Mouse (Mus musculus): Measurements from ENCODE around the gene Tmem108.

Tmem108 gene

DNA sequence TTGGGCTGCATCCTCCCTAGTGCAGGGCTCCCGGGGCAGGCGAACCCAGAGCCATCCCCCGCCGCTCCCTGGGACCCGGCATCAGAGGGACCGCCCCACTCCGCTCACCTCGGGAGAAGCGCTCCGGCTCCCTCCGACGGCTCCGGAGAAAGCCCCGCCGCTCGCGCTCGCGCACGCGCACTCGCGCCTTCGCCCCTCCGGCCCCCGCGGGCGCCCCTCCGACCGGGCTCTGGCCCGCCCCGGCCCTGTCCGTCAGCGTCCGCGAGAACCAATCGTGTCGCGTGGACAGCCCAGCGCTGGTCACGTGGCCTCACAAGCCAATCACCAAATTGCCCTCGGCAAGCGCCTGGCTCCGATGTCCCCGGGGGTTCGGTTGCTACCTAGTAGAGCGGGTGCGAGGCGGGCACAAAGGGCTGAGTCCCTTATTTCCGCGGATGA lies at the start of gene Tmem108:
Gene Tmem108 (minus strand): TSS at position 191 of the 438 bp plus-strand sequence.
- peak; percentile 76 to 94 for DNase-seq (ENCODE audit: low spot score in 2 of 2)

- DNase-seq (ENCODE audit: low spot score in 2 of 2) = no peak
Observed at GRCm38 (mm10) chr9:103789029-103789428, 27.4 kb upstream of the Tmem108 start.

DNA sequence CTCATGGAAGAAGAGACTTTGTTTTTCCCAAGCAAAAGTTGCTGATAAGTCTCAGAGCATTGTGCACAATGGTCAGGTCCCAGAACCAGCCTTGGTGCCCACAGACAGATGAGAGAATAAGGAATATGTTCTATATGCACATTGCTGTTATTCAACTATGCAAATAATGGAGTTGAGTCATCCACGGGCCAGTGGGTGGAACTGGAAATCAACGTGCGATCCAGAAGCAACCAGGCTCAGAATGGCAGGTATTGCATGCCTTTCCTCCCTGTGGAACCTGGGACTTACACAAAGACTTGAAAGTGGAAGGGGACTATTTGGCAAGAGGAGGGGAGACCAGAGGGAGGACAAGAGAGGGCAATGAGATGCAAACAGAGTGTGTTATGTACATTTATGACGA lies 22.5 kb upstream of the Tmem108 start:
- peak in 1 of 2 experiments; percentile 30 for DNase-seq (ENCODE audit: low spot score in 2 of 2)

- no peak for DNase-seq (ENCODE audit: low spot score in 2 of 2)
Observed at GRCm38 (mm10) chr9:103783276-103783675, 21.6 kb upstream of the Tmem108 start.

DNA sequence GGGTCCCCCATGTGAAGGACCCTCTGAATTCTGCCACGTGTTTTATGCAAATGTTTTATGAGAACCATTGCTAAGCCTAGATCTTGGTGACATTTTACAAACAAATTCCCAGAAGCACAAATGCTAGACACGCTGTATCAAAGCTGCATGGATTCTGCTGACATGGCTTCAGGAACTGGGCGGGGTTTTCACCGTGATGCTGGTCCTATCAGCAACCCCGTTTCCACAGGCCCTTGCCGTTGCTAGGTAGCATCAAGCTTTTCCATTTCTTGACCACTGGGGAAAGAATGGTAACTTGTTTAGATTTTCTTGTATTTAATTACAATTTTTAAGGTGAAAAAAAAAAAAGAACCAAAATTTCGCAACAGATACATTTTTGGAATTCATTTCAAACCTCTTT lies 20.7 kb upstream of the Tmem108 start:
- no peak for DNase-seq (ENCODE audit: low spot score in 2 of 2)

DNA sequence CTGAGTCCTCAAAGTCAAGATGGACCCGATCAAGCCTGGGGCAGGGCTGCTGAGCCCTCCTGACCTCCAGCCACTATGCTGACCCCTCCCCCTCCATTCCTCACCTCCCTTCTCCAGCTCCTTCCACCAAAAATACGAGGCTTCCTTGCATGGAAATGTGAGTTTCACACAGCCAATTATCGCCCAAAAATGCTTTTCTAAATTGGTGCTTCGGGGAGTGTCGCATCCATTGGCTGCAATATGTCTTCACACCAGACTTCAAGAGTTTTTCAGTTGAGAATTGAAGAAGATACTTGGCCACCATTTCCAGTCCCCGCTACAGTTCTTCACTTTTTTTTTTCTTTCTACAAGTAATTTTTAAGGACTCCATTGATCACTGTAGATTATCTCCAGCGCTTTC lies 19.8 kb upstream of the Tmem108 start:
- DNase-seq (ENCODE audit: low spot score in 2 of 2) = no peak

- DNase-seq (ENCODE audit: low spot score in 2 of 2) = no peak
Observed at GRCm38 (mm10) chr9:103780598-103780997, 19.0 kb upstream of the Tmem108 start.

- no peak for DNase-seq (ENCODE audit: low spot score in 2 of 2)
Observed at GRCm38 (mm10) chr9:103778185-103778584, 16.5 kb upstream of the Tmem108 start.

- DNase-seq (ENCODE audit: low spot score in 2 of 2) = no peak
Observed at GRCm38 (mm10) chr9:103761151-103761571, 476 bp downstream of the Tmem108 start.

DNA sequence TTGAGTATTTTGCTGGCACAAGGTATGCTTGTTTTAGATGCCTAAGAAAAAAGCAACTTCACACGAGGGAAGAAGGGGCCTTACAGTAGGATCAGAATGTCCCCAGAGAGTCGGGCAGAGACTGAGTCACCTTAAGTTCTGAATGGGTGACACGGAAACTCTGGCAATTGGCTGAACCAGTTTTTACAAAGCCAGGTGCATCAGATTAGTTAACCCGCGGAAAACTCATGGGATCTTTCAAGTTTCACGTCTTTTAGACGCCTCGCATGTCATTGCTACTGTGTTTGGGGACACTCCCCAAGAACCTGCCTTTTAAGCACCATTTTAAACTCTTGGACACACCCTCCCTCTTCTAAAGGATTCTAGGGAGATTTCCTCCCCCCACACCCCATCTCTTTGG lies 1.3 kb downstream of the Tmem108 start:
- DNase-seq (ENCODE audit: low spot score in 2 of 2) = no peak

- no peak for DNase-seq (ENCODE audit: low spot score in 2 of 2)
Observed at GRCm38 (mm10) chr9:103759829-103760228, 1.8 kb downstream of the Tmem108 start.

DNA sequence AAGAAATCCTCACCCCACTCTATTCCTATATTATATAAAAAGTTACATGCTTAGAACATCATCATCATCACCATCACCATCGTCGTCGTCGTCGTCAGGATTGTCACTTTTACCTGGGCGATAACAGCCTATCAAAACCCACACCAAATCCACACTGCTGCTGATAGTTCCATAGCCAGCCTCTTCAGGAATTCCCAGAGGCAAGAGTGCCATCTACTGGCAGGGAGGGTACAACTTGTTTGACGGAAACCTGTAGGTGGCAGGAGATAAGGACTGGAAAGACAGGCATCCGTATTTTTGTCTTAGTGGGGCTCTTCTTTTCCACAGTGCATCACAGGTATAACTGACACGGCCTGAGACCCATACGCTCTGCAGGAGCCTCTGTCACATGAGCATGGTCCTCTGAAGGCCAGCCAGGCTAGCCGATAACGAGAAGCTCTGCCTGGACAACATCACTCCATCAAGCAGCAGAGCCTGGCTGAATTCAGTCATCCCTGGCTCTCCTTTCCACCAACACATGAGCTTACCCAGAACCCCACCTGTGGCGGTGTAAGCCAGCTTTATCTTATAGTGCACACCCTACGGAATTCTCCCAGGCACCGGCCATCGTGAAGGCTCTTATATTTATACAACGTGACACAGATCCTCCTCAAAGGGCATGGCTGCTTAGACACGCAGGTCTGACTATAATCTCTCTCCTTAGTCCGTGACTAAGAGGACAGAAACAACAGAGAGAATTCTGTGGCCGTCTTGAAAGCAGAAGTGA lies 2.5 kb downstream of the Tmem108 start:
- peak; percentile 33 to 91 for DNase-seq (ENCODE audit: low spot score in 2 of 2)

GRCm38 (mm10) chr9:103758246-103758645 lies 3.4 kb downstream of the Tmem108 start:
- no peak for DNase-seq (ENCODE audit: low spot score in 2 of 2)

- DNase-seq (ENCODE audit: low spot score in 2 of 2) = no peak
Observed at GRCm38 (mm10) chr9:103752618-103753017, 9.0 kb downstream of the Tmem108 start.

- DNase-seq (ENCODE audit: low spot score in 2 of 2) = no peak
Observed at GRCm38 (mm10) chr9:103751568-103751967, 10.1 kb downstream of the Tmem108 start.

GRCm38 (mm10) chr9:103750491-103750890 lies 11.1 kb downstream of the Tmem108 start:
- DNase-seq (ENCODE audit: low spot score in 2 of 2) = no peak

GRCm38 (mm10) chr9:103746598-103746997 lies 15.0 kb downstream of the Tmem108 start:
- peak in 1 of 2 experiments; percentile 22 for DNase-seq (ENCODE audit: low spot score in 2 of 2)

DNA sequence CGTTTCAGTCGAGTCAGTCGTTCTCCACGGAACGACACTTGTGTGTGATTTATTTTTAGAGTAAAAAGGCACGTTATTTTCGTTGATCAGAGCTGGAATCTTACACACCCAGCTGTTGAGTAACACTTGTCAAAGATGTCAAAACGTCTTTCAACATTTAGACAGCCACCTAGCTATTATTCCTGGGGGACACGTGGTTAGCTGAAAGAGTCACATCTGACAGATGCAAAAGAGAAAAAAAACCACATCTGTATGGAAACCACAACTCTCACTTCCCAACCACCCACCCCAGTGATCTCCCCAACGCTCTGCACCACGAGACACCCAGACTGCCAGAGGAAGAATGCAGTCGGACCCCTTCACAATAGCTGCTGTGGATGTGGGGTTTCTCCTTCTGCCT lies 21.5 kb downstream of the Tmem108 start:
- no peak for DNase-seq (ENCODE audit: low spot score in 2 of 2)

GRCm38 (mm10) chr9:103739062-103739461 lies 22.6 kb downstream of the Tmem108 start:
- peak in 1 of 2 experiments; percentile 26 for DNase-seq (ENCODE audit: low spot score in 2 of 2)

GRCm38 (mm10) chr9:103729716-103730115 lies 31.9 kb downstream of the Tmem108 start:
- no peak for DNase-seq (ENCODE audit: low spot score in 2 of 2)

- peak in 1 of 2 experiments; percentile 28 for DNase-seq (ENCODE audit: low spot score in 2 of 2)
Observed at GRCm38 (mm10) chr9:103726751-103727462, 34.7 kb downstream of the Tmem108 start.

DNA sequence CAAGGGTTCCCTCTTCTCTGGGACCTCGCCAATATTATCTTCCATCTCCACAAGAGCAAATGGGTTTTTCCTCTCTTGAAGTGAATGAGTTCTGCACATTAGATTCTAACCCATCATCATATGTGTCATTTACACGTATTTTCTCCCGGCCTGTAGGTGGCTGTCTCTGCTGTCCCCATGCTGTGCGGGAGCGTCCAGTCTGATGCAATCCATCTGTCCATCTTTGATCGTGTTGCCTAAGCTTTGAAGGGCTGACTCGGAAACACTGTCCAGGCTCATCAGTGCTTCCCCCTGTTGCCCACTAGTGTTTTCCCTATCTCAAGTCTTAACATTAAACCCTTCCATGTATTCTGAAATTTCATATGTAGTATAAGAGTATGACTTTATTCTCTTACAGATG lies 36.1 kb downstream of the Tmem108 start:
- no peak for DNase-seq (ENCODE audit: low spot score in 2 of 2)

- DNase-seq (ENCODE audit: low spot score in 2 of 2) = no peak
Observed at GRCm38 (mm10) chr9:103721486-103721885, 40.2 kb downstream of the Tmem108 start.

Data from left cerebral cortex, adult 9 months (tissue).